Mouse (Mus musculus): Measurements from ENCODE around the gene Zfp651. TPM values are rescaled to one million over a fixed set of nuclear protein-coding genes. Genes with fewer than 3 reads are reported as not detected.

Zfp651 gene
- total RNA-seq, 2 experiments from 2014 or later = 123 to 131 TPM

GRCm38 (mm10) chr9:121808511-121808910 is 49.4 kb downstream of the Zfp651 start:
- DNase-seq (ENCODE audit: low spot score) = no peak

DNA sequence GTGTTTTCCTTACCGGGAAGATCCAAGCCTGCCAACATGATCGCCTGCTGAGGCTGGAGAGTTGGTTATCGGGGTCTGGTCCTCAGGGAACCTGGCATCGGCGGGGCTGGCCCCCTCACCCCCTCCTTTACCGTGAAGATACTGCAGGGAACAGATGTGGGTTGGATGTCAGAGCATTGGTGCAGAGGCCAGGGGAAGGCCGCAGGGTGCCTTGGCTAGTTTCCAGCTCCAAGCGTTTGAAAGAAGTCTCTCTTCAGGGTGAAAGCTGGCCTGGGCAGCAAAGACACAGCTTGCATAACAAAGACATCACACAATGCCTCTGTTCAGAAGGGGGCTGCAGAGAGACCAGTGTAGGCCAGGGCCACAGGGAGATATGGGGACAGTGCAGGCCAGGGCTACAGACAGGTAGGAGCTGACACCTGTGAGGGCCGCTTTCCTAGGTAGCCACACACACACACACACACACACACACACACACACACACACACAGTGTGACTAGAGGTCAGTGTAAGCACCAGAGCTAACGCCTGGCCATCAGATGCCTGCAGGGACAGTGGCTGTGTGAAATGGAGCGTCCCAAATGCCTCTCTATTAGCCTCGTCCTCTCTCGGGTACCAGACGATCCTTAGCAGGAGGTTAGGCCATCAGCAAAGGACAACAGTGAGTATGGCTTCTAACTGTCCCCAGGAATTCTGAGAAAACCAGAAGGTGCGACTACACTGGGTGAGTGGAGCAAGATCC is 51.1 kb downstream of the Zfp651 start:
- no peak for DNase-seq (ENCODE audit: low spot score)

DNA sequence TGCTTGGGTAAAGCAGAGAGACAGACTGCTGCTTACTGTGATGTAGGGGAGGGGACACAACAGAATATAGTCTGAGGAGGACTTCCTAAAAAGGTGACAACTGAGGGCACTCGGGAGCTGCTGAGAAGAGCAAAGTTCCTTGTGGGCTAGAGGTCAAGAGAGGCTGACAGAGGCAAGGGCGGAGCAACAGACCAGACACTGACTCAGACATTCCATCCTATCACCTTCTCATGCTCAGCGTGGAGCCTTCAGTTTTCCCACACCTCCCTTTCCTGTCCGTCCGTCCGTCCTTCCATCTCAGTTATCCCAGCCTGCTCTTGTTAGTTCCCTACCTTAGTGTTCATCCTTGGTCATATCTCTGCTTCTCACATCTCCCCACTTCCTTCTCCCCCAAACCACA is 56.1 kb downstream of the Zfp651 start:
- no peak for DNase-seq (ENCODE audit: low spot score)

DNA sequence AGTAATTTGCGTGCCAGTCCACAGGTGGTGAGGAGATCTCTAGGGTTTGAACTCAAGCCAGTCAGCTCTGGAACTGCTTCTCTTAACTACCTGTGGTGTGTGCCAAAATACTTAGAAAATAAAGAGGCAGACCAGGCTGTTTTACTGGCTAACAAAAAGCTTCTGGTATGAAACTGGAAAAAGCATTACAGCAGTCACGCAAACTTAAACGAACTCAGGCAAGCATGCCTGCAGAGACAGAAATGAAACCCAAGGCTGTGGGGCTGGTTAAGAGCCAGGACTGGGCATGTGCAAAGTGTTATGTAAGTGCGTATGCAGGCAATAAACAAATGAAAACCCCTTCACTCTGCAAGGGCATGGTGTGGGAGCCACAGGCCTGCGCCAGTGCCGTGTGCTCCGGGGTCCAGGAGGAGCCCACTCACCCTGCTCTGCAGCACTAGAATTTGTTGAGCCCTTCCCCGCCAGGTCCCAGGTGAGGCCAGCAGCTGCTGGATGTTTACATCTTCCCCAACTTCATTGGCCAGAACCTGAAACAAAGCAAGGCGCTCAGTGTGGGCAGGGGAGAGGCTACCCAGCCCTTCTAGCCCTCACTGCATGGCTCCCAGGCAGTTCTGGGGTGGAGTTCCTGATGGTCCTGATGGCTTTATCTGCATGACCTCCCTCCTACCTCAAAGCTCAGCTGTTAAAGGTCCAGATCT is 60.1 kb downstream of the Zfp651 start:
- DNase-seq (ENCODE audit: low spot score) = peak; percentile 53

GRCm38 (mm10) chr9:121819771-121820471 is 60.8 kb downstream of the Zfp651 start:
- no peak for DNase-seq (ENCODE audit: low spot score)

GRCm38 (mm10) chr9:121820765-121821164 is 61.6 kb downstream of the Zfp651 start:
- DNase-seq (ENCODE audit: low spot score) = no peak

Other genes starting within 250 kb of the Zfp651 start
- gene Lyzl4, start 117.2 kb upstream of the Zfp651 start, total RNA-seq (2021) = not detected
- gene Vipr1, start 116.6 kb upstream of the Zfp651 start, total RNA-seq (2021) = 1 to 10 TPM; 1.1 to 1.5 TPM
- gene Sec22c, start 53.8 kb upstream of the Zfp651 start, total RNA-seq (2021) = 1 to 10 TPM; 5.4 to 5.5 TPM
- 100 to 1,000 TPM; 108 to 115 TPM for gene Ss18l2, start 49.0 kb upstream of the Zfp651 start, total RNA-seq (2021)
- 10 to 100 TPM; 31.7 to 37.0 TPM for gene Nktr, start 40.2 kb upstream of the Zfp651 start, total RNA-seq (2021)
- gene Klhl40, start 18.3 kb downstream of the Zfp651 start, total RNA-seq (2021) = 100 to 1,000 TPM; 121 to 228 TPM
- gene Hhatl, start 33.2 kb downstream of the Zfp651 start, total RNA-seq (2021) = 100 to 1,000 TPM; 125 to 145 TPM
- under 1 TPM in 1 of 2 experiments, not detected in 1; 0.17 TPM for gene Ccdc13, start 80.1 kb downstream of the Zfp651 start, total RNA-seq (2021)
- gene Higd1a, start 99.0 kb downstream of the Zfp651 start, total RNA-seq (2021) = 10 to 100 TPM; 82.9 to 95.7 TPM
- 1 to 10 TPM in 1 of 2 experiments, under 1 TPM in 1; 0.64 to 1.8 TPM for gene Ackr2, start 139.0 kb downstream of the Zfp651 start, total RNA-seq (2021)
- not detected for gene Cyp8b1, start 157.0 kb downstream of the Zfp651 start, total RNA-seq (2021)
- under 1 TPM; 0.62 to 0.71 TPM for gene Fam198a, start 191.7 kb downstream of the Zfp651 start, total RNA-seq (2021)
- gene Pomgnt2, start 237.8 kb downstream of the Zfp651 start, total RNA-seq (2021) = 10 to 100 TPM; 15.9 to 16.6 TPM